Mouse (Mus musculus) kidney, embryonic 14.5 days (tissue): ENCODE measurements around the gene Zc3h12d. TPM values are rescaled to one million over a fixed set of nuclear protein-coding genes. Genes with fewer than 3 reads are reported as not detected.

Experiments used
- ATAC-seq: fragments of 200-750 bp; cut with Nextera tagmentation; 2 replicates; pipeline ENCODE4 v1.8.0; 2017; ENCODE audit warnings: moderate number of reproducible peaks, mild to moderate bottlenecking, moderate TSS enrichment, moderate library complexity; ENCODE audit not compliant: low FRiP score, low TSS enrichment
- H3K27ac ChIP-seq: fragments of 300-500 bp; sonication (generic); 2 replicates; pipeline ENCODE4 v1.5.1; 2014; ENCODE audit warnings: low read depth, mild to moderate bottlenecking, low read length, moderate library complexity, mixed read lengths
- H3K27me3 ChIP-seq: fragments of 300-500 bp; sonication (generic); 2 replicates; pipeline ENCODE4 v1.6.1; 2014; ENCODE audit warnings: mild to moderate bottlenecking, low read length; ENCODE audit not compliant: control insufficient read depth, insufficient read depth
- H3K36me3 ChIP-seq: fragments of 300-500 bp; sonication (generic); 2 replicates; pipeline ENCODE4 v1.6.1; 2014; ENCODE audit warnings: low read length, mixed read lengths; ENCODE audit not compliant: control insufficient read depth, insufficient read depth
- H3K4me1 ChIP-seq: fragments of 300-500 bp; sonication (generic); 2 replicates; pipeline ENCODE4 v1.6.1; 2014; ENCODE audit warnings: low read length, mixed read lengths; ENCODE audit not compliant: control insufficient read depth, insufficient read depth
- H3K4me2 ChIP-seq: fragments of 300-500 bp; sonication (generic); replicated peaks from 2 replicates; pipeline ENCODE4 v1.6.1; 2014; ENCODE audit warnings: low read depth, mild to moderate bottlenecking, low read length
- H3K4me3 ChIP-seq: fragments of 300-500 bp; sonication (generic); 2 replicates; pipeline ENCODE4 v1.5.1; 2014; ENCODE audit warnings: mild to moderate bottlenecking, low read length
- H3K9ac ChIP-seq: fragments of 300-500 bp; sonication (generic); 2 replicates; pipeline ENCODE4 v1.6.1; 2014; ENCODE audit warnings: low read depth, mild to moderate bottlenecking, low read length, moderate library complexity
- H3K9me3 ChIP-seq: fragments of 300-500 bp; sonication (generic); 2 replicates; pipeline ENCODE4 v1.6.1; 2016; ENCODE audit warnings: low read length; ENCODE audit not compliant: control insufficient read depth
- WGBS: fragments of 180-500 bp; shearing (Covaris S2); extraction: QIAGEN DNeasy Blood & Tissue Kit; methylation state at CpG from one replicate; pipeline ENCODE4 v1.1.7; 2014; 5-methylcytosine and 5-hydroxymethylcytosine counted together
- polyA plus RNA-seq: library from polyadenylated mRNA; unstranded; fragments of >200 nt; fragmentation: Nextera tagmentation; extraction: Ambion mirVana; gene quantifications from 2 replicates; pipeline ENCODE4 v1.2.1, GENCODE M21; 2014

Zc3h12d gene
- 0.16 and 0.18 TPM in 2 replicates for polyA plus RNA-seq

DNA sequence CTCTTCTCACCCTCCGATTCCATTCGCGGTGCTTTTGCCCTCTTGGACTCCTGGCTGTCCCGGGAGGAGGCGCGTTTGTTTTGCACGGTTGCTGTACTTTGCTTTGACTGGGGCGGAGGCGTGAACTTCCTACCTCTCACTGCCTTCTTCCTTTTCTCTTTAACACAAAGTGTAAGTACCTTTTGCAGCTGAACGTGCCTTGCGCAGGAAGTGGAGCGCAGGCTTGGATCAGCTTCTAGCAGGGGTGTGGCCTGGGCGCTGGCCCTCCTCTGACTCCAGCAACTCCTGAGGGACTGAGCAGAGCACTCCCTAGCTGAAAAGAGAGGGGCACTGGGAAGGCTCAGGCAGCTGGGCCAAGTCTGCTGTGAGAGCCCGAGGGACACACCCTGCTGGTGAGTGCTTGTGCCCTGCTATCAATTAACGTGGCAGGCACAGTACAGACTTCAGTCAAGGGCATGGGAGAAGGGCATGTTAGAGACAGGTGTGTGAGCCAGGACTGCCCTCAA is at the start of gene Zc3h12d:
Zc3h12d (plus strand) TSS at position 300 of the 506 bp plus-strand sequence.
- Histone ChIP-seq H3K4me3 (peak within 1 kb of the TSS; percentile 27), H3K27me3 (no peaks in the 10 kb centered on the region), H3K27ac (no peak within 1 kb of the TSS), H3K4me2 (peak within 1 kb of the TSS; percentile 58), H3K36me3 (no peaks in the 10 kb centered on the region), H3K4me1 (peaks cover 6% of the 10 kb centered on the region; the same call in 1 of the 2 replicates), H3K9me3 (no peaks in the 10 kb centered on the region), H3K9ac (peak within 1 kb of the TSS; percentile 13; the same call in 1 of the 2 replicates)
- peak; percentile 89; the same call in 1 of the 2 replicates for ATAC-seq
- 2% methylated on average over 15 of the region's 15 CpGs for WGBS

DNA sequence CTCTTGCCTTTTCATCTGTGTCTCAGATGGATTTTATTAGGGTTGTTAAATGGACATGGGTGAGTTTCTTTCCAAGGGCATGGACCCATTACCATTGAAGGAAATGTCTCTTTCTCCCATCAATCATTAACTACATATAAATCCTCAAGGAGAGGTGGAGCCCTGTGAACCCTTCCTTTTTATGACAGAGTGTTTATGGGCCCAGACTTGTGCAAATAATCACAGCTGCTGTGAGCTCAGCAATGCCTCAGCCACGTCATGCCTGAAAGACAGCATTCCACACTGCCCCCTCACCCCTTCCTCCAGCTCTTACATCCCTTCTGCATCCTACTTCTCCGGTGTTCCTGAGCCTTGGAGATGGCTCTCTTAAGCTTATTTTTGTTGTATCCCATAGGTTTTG is 45.0 kb upstream of the Zc3h12d start:
- H3K36me3 ChIP-seq, result peaks cover 12% of the 10 kb centered on the region; the same call in 1 of the 2 replicates
- H3K9ac ChIP-seq, result no peak overlapping the region
- no peak overlapping the region for H3K4me2 ChIP-seq
- 46% methylated on average over 2 of the region's 2 CpGs for WGBS
- H3K4me3 ChIP-seq, result no peak overlapping the region
- no peaks in the 10 kb centered on the region for H3K27me3 ChIP-seq
- H3K9me3 ChIP-seq, result no peaks in the 10 kb centered on the region
- ATAC-seq, result no peak
- no peak overlapping the region for H3K27ac ChIP-seq
- H3K4me1 ChIP-seq, result 0 out of 2 replicates have a peak, but pooled peaks cover 4% of the 10 kb centered on the region

DNA sequence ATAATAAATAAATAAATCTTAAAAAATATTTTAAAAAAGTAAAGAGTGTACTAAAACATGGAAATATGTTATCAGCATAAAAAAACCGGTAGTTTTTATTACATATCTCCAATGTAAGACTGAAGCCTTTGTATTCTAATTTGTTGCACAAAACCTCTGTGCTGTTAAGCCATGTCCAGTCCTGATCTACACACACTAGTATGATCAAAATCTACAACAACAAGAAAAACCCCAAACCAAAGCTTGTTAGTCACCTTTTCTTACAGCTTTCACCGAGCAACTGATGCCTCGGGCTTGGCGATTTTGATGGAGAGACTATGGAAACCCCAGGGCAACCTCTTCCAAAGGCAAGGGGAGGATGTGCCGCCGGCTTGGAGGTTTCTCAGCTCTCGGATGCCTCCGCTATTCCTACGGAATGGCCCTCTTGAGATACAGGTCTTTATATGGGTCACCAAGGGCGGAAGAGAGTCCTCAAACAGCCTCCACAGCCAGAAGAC is 40.0 kb upstream of the Zc3h12d start:
- 1% methylated on average over 10 of the region's 10 CpGs for WGBS
- Histone ChIP-seq H3K4me3 (peak overlapping the region; percentile 85), H3K9me3 (no peaks in the 10 kb centered on the region), H3K27me3 (no peaks in the 10 kb centered on the region), H3K9ac (peak overlapping the region; percentile 83), H3K4me1 (peaks cover 12% of the 10 kb centered on the region; the same call in 1 of the 2 replicates), H3K4me2 (peak overlapping the region; percentile 44), H3K36me3 (peaks cover 24% of the 10 kb centered on the region; the same call in 1 of the 2 replicates), H3K27ac (no peak overlapping the region)
- 0 out of 2 replicates have a peak, but pooled peaks have one; percentile 14 for ATAC-seq

DNA sequence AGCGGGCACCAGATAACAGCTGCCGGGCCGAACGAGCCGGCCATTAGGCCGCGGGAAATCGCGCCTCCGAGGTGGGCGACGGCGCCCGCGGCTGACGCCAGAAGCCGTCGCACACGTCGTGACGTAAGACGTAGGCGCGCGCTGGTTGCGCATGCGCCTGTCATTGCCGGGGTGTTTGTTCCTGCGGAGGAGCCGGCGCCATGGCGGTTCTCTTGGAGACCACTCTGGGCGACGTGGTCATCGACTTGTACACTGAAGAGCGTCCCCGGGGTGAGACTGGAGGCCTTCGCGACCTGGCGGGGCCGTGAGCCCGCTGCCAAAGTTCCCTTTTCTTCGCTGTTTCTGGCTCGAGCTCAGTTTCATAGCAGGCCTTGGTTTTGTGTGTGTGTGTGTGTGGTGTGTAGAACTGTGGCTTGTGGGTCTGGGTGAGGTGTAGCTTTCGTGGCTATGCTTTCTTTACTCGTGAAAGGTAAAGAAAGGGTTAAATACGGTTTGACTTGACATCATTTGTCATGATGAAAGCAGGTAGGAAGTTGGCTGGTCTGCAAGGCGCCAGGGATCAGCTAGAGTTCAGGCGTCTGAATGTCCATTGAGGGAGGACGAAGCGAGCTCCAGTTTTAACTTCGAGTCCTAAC is 39.4 kb upstream of the Zc3h12d start, which contains the start of the genes Ginm1 and Ppil4:
Ginm1 (minus strand) TSS at position 74 of the 635 bp plus-strand sequence.
Ppil4 (plus strand) TSS at position 141 of the 635 bp plus-strand sequence.
- peak within 1 kb of the TSS; percentile 83 for H3K9ac ChIP-seq
- peaks cover 29% of the 10 kb centered on the region; the same call in 1 of the 2 replicates for H3K36me3 ChIP-seq
- peak; percentile 95 for ATAC-seq
- no peaks in the 10 kb centered on the region for H3K9me3 ChIP-seq
- peak within 1 kb of the TSS; percentile 85 for H3K4me3 ChIP-seq
- no peaks in the 10 kb centered on the region for H3K27me3 ChIP-seq
- H3K4me2 ChIP-seq, result peak within 1 kb of the TSS; percentile 78
- under 1% methylated on average over 52 of the region's 52 CpGs for WGBS
- H3K27ac ChIP-seq, result no peak within 1 kb of the TSS
- peaks cover 12% of the 10 kb centered on the region; the same call in 1 of the 2 replicates for H3K4me1 ChIP-seq

DNA sequence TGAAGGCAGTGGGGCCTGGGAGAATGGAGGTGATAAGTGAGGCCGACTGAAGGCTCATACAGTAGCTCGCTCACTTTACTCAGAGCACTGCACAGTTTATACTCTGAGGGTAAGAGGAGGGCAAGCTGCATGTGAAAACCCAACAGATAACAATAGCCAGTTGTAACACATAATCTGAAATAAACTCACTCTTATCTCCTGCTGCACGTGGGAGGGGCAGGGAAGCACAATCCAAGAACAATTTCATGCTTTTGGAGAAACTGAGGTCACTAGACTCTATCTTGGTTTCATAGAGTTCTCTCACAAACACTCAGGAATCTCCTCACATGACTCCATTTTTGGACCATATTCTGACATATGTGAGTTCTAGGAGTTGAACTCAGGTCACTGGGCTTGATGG is 31.0 kb upstream of the Zc3h12d start:
- Histone ChIP-seq H3K27me3 (no peaks in the 10 kb centered on the region), H3K9me3 (no peaks in the 10 kb centered on the region), H3K4me2 (no peak overlapping the region), H3K27ac (no peak overlapping the region), H3K4me3 (no peak overlapping the region), H3K9ac (no peak overlapping the region), H3K4me1 (no peaks in the 10 kb centered on the region), H3K36me3 (peaks cover 85% of the 10 kb centered on the region)
- 90% methylated on average over 3 of the region's 3 CpGs for WGBS
- ATAC-seq, result no peak

DNA sequence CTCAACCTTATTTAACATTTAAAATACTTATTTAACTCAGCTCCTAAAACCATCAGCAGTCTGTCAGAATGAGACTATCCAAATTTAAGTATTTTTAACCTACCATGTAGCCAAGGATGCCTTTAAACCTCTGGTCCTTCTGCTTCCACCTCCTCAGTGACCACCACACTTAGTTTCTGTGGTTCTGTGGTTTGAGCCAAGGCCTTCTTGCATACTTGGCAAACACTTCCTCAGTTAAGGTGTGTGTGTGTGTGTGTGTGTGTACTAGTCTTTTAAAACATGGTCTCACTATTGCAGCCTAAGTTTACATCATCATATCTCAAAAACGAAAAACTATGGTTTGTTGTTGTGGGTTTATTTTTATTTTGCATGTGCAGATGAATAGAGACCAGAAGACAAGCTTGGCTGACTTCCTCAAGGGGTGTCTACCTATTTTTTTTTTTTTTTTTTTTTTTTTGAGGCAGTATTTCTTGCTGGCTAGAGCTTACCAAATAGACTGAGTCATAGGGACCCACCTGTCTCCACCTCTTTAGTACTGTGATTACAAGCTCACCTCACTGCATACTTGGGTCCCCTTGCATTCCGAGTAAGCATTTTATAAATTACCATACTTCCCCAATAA is 29.6 kb upstream of the Zc3h12d start:
- no peaks in the 10 kb centered on the region for H3K27me3 ChIP-seq
- H3K4me1 ChIP-seq, result no peaks in the 10 kb centered on the region
- peaks cover 78% of the 10 kb centered on the region for H3K36me3 ChIP-seq
- H3K4me3 ChIP-seq, result no peak overlapping the region
- H3K27ac ChIP-seq, result no peak overlapping the region
- no peak for ATAC-seq
- H3K4me2 ChIP-seq, result no peak overlapping the region
- H3K9ac ChIP-seq, result no peak overlapping the region
- H3K9me3 ChIP-seq, result no peaks in the 10 kb centered on the region
- 90% methylated on average over 2 of the region's 2 CpGs for WGBS

DNA sequence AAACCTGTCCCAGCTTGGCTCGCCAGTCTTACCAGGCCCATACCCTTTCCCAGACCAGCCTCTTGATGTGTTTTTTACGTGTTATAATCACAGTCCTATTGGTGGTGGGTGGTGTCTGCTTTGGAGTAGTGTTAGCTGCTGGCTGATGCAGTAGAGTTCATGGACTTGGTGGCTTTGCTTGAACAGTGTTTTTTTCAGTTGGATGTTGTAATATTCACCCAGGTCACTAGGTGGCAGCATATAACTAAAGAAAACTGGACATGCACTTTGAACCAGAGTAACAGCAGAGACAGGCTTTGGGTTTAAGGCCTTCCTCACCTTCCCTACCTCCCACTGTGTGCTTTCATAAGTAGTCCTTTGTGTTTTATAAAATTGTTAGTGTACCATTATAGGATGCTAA is 22.3 kb upstream of the Zc3h12d start:
- Histone ChIP-seq H3K27ac (no peak overlapping the region), H3K9ac (no peak overlapping the region), H3K36me3 (peaks cover 56% of the 10 kb centered on the region), H3K9me3 (no peaks in the 10 kb centered on the region), H3K4me2 (no peak overlapping the region), H3K27me3 (no peaks in the 10 kb centered on the region), H3K4me3 (no peak overlapping the region), H3K4me1 (no peaks in the 10 kb centered on the region)
- 54% methylated on average over 2 of the region's 2 CpGs for WGBS
- peak; percentile 46 for ATAC-seq

DNA sequence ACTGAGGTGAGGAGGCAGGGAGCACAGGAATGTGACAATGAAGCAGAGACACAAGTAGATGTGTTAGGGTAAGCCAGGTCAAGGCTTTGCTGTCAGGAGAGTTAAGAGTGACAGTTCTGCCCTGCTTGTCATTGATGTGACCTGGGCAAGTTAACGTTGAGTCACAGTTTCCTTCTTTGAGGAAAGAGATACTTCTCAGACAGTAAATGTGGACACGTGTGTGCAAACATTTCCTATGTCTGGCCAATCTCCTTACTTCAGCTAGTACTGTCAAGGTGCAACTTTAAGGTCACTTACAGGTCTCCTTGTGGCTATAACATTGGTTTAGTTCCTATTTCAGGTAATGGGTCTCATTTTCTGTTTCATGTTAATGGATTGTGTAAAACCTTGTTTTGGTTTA is 15.8 kb upstream of the Zc3h12d start:
- H3K4me3 ChIP-seq, result no peak overlapping the region
- WGBS, result 82% methylated on average over 2 of the region's 2 CpGs
- H3K4me1 ChIP-seq, result no peaks in the 10 kb centered on the region
- no peak overlapping the region for H3K27ac ChIP-seq
- no peak for ATAC-seq
- H3K9ac ChIP-seq, result no peak overlapping the region
- no peaks in the 10 kb centered on the region for H3K27me3 ChIP-seq
- no peaks in the 10 kb centered on the region for H3K9me3 ChIP-seq
- H3K36me3 ChIP-seq, result peaks cover 46% of the 10 kb centered on the region
- H3K4me2 ChIP-seq, result no peak overlapping the region
